Mouse (Mus musculus) forebrain, postnatal 0 days (tissue): ENCODE measurements around the gene Fbxo28. TPM values are rescaled to one million over a fixed set of nuclear protein-coding genes. Genes with fewer than 3 reads are reported as not detected.
A peak's percentile ranks its signal among the peaks of the same experiment; 100 is the strongest.

ENCODE experiments used
- ATAC-seq: fragments of 200-750 bp; cut with Nextera tagmentation; 2 replicates; pipeline ENCODE4 v1.8.0; 2017; ENCODE audit warnings: mild to moderate bottlenecking, moderate library complexity
- DNase-seq: peaks from one replicate; pipeline ENCODE4 v3.0.0-alpha.2; 2015
- H3K27ac ChIP-seq: fragments of 300-500 bp; sonication (generic); 2 replicates; pipeline ENCODE4 v1.5.1; 2014; ENCODE audit warnings: low read depth, mild to moderate bottlenecking, antibody characterized with exemption, low read length, moderate library complexity, mixed read lengths
- H3K27me3 ChIP-seq: fragments of 300-500 bp; sonication (generic); 2 replicates; pipeline ENCODE4 v1.6.1; 2014; ENCODE audit warnings: mild to moderate bottlenecking, low read length, mixed read lengths; ENCODE audit not compliant: insufficient read depth
- H3K36me3 ChIP-seq: fragments of 300-500 bp; sonication (generic); 2 replicates; pipeline ENCODE4 v1.6.1; 2014; ENCODE audit warnings: mild to moderate bottlenecking, moderate library complexity; ENCODE audit not compliant: insufficient read depth
- H3K4me1 ChIP-seq: fragments of 300-500 bp; sonication (generic); 2 replicates; pipeline ENCODE4 v1.6.1; 2014; ENCODE audit warnings: antibody characterized with exemption; ENCODE audit not compliant: insufficient read depth
- H3K4me2 ChIP-seq: fragments of 300-500 bp; sonication (generic); 2 replicates; pipeline ENCODE4 v1.6.1; 2014; ENCODE audit warnings: low read depth, mild to moderate bottlenecking, moderate library complexity
- H3K4me3 ChIP-seq: fragments of 300-500 bp; sonication (generic); 2 replicates; pipeline ENCODE4 v1.5.1; 2014; ENCODE audit warnings: low read depth, low read length, mixed read lengths
- H3K9ac ChIP-seq: fragments of 300-500 bp; sonication (generic); 2 replicates; pipeline ENCODE4 v1.6.1; 2014; ENCODE audit warnings: mild to moderate bottlenecking
- H3K9me3 ChIP-seq: fragments of 300-500 bp; sonication (generic); 2 replicates; pipeline ENCODE4 v1.6.1; 2016; ENCODE audit warnings: low read length
- CTCF ChIP-seq: sonication (generic); IDR thresholded peaks from 2 replicates; pipeline ENCODE4 v1.5.1; 2016; ENCODE audit warnings: antibody characterized with exemption, control low read depth, low read depth
- WGBS: fragments of 180-500 bp; shearing (Covaris S2); extraction: QIAGEN DNeasy Blood & Tissue Kit; methylation state at CpG from one replicate; pipeline ENCODE4 v1.1.7; 2014; 5-methylcytosine and 5-hydroxymethylcytosine counted together
- polyA plus RNA-seq: library from polyadenylated mRNA; unstranded; fragments of >200 nt; fragmentation: Nextera tagmentation; extraction: Ambion mirVana; gene quantifications from 2 replicates; pipeline ENCODE4 v1.2.1, GENCODE M21; 2015
- total RNA-seq: library from RNA; depleted of rRNA; stranded (reverse); fragments of >200 nt; gene quantifications from 2 replicates; pipeline ENCODE4 v1.2.3, GENCODE M21; 2014; rRNA removed

Fbxo28 gene
- total RNA-seq = 31.9 and 33.9 TPM in 2 replicates
- 13.8 and 17.4 TPM in 2 replicates for polyA plus RNA-seq

DNA sequence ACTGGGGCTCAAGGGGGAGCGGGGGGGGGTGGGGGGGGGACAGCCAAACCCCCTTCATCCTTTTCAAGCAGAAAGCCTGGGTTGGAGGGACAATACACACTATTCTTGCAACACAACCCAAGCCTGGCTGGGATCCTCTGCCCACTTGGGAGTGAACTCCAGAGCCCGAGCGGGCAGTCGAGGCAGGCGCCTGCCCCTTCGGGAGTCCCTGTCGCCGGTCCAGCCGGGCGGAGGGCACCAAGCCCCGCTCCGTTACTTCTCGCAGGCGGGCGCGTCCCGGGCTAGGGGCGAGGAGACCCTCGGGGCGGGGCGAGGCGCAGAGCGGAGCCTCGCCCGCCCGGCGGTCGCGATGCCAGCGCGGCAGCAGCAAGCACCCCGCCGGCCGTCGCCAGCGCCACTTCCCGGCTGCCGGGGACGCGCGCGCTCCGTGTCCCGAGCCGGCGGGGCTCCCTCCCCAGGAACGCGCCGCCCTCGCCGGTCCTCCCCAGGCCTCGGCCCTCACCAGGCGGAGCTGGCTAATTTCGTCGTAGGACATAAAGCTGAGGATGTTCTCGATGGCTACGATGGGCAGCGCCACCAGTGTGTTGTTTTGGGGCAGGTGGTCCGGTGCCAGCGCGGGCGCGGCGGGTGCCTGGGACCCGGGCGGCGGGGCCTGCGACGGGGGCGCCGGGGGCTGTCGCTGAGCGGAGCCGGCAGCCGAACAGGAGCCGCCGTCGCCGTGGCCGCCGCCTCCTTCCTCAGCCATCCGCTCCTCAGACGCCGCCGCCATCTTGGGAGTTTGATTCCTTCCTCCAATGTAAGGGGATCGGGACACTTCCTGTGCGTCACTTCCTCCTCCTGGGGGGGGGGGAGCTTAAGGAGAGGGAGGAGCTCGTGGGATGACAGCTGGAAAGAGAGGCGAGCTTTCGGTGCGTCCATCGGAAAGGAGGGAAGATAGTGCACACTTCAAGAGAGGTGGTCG, at the start of gene Fbxo28:
Gene Fbxo28 (minus strand): TSS at position 809 of the 961 bp plus-strand sequence.
- TF ChIP-seq CTCF = no peak
- H3K36me3 ChIP-seq = no peaks in the 10 kb centered on the region; the same call in none of the 2 replicates

GRCm38 (mm10) chr1:182388729-182389128, 47.3 kb upstream of the Fbxo28 start:
- TF ChIP-seq CTCF = no peak
- Histone ChIP-seq H3K27ac (no peak overlapping the region), H3K9ac (no peak overlapping the region)

More for the DNA sequence above, at the start of gene Fbxo28:
- WGBS = 3% methylated on average over 87 of the region's 93 CpGs
- Histone ChIP-seq H3K9ac (peak within 1 kb of the TSS; percentile 99), H3K27ac (peak within 1 kb of the TSS; percentile 96), H3K4me3 (peak within 1 kb of the TSS; percentile 98), H3K27me3 (no peaks in the 10 kb centered on the region), H3K9me3 (no peaks in the 10 kb centered on the region), H3K4me2 (peak within 1 kb of the TSS; percentile 83), H3K4me1 (peaks cover 16% of the 10 kb centered on the region; the same call in 1 of the 2 replicates)
- DNase-seq (peak; percentile 94), ATAC-seq (peak; percentile 98)

DNA sequence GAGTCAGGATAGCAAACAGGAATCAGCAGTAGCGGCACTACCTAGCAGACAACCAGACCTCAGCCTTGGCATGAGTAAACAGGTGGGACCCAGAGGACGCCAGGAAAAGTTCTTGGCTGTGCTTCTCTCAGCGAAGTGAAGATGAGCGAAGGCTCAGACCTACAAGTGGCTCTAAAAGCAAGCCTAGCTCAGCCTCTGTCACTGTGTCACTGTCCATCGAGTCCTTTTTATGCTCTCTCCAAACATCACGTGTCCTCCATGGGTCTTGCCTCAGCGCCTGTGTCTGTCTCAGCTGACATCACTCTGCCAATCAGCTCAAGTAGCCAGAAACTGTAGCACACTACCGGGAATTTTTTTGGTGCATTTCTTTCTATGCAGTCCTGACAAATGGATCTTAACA, 45.0 kb upstream of the Fbxo28 start:
- ATAC-seq (no peak), DNase-seq (no peak)
- Histone ChIP-seq H3K27ac (no peak overlapping the region), H3K27me3 (no peaks in the 10 kb centered on the region), H3K4me3 (no peak overlapping the region), H3K9ac (no peak overlapping the region), H3K36me3 (no peaks in the 10 kb centered on the region), H3K4me2 (no peak overlapping the region), H3K9me3 (no peaks in the 10 kb centered on the region), H3K4me1 (no peaks in the 10 kb centered on the region)
- TF ChIP-seq CTCF = no peak
- WGBS = 88% methylated on average over 8 of the region's 8 CpGs

More at GRCm38 (mm10) chr1:182388729-182389128, 47.3 kb upstream of the Fbxo28 start:
- no peaks in the 10 kb centered on the region for H3K4me1 ChIP-seq
- DNase-seq (no peak), ATAC-seq (no peak)
- no peaks in the 10 kb centered on the region for H3K27me3 ChIP-seq
- WGBS = 42% methylated on average over 4 of the region's 4 CpGs
- no peak overlapping the region for H3K4me2 ChIP-seq
- H3K4me3 ChIP-seq = no peak overlapping the region
- H3K9me3 ChIP-seq = no peaks in the 10 kb centered on the region
- no peaks in the 10 kb centered on the region for H3K36me3 ChIP-seq

- WGBS = 15% methylated on average over 9 of the region's 9 CpGs
- Histone ChIP-seq H3K9ac (no peak overlapping the region), H3K36me3 (no peaks in the 10 kb centered on the region), H3K4me2 (no peak overlapping the region), H3K4me1 (no peaks in the 10 kb centered on the region), H3K9me3 (no peaks in the 10 kb centered on the region), H3K27me3 (no peaks in the 10 kb centered on the region), H3K27ac (no peak overlapping the region), H3K4me3 (no peak overlapping the region)
- no peak for DNase-seq
- no peak for TF ChIP-seq CTCF
- no peak for ATAC-seq
Observed at GRCm38 (mm10) chr1:182383096-182383495, 41.7 kb upstream of the Fbxo28 start.

- no peak for DNase-seq
- no peaks in the 10 kb centered on the region for H3K9me3 ChIP-seq
- H3K27ac ChIP-seq = no peak overlapping the region
- no peak overlapping the region for H3K4me2 ChIP-seq
- H3K4me1 ChIP-seq = no peaks in the 10 kb centered on the region
- no peak for ATAC-seq
- H3K27me3 ChIP-seq = no peaks in the 10 kb centered on the region
- no peak overlapping the region for H3K4me3 ChIP-seq
- no peaks in the 10 kb centered on the region for H3K36me3 ChIP-seq
- TF ChIP-seq CTCF = no peak
- H3K9ac ChIP-seq = no peak overlapping the region
- 83% methylated on average over 3 of the region's 3 CpGs for WGBS
Observed at GRCm38 (mm10) chr1:182381327-182381726, 39.9 kb upstream of the Fbxo28 start.

- no peaks in the 10 kb centered on the region for H3K9me3 ChIP-seq
- ATAC-seq (no peak), DNase-seq (no peak)
- no peaks in the 10 kb centered on the region for H3K4me1 ChIP-seq
- no peak overlapping the region for H3K4me2 ChIP-seq
- no peak overlapping the region for H3K27ac ChIP-seq
- no peak for TF ChIP-seq CTCF
- H3K9ac ChIP-seq = no peak overlapping the region
- no peaks in the 10 kb centered on the region for H3K36me3 ChIP-seq
- no peaks in the 10 kb centered on the region for H3K27me3 ChIP-seq
- 83% methylated on average over 7 of the region's 7 CpGs for WGBS
- no peak overlapping the region for H3K4me3 ChIP-seq
Observed at GRCm38 (mm10) chr1:182380683-182381082, 39.3 kb upstream of the Fbxo28 start.

DNA sequence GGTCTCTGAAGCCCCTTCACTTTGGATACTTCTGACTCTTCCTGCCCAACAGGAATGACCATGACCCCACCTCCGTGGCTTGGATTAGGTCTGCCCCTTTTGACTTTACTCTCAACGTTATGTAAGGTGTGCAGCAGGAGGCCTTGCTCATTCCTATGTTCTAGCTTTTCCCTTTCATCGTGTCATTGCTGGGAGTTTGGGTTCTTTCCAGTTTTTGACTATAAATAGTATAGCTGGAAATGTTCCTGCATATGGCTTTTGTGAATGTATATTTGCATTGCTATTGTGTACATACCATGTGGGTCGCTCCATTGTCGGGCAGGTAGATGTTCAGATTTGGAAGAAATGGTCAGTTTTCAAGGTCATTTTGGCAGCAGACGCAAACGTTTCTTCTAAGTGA, 37.4 kb upstream of the Fbxo28 start:
- 78% methylated on average over 7 of the region's 7 CpGs for WGBS
- H3K36me3 ChIP-seq = no peaks in the 10 kb centered on the region

More for the DNA sequence above, 37.4 kb upstream of the Fbxo28 start:
- Histone ChIP-seq H3K4me2 (no peak overlapping the region), H3K4me3 (no peak overlapping the region), H3K4me1 (no peaks in the 10 kb centered on the region), H3K9me3 (no peaks in the 10 kb centered on the region), H3K27me3 (no peaks in the 10 kb centered on the region), H3K9ac (no peak overlapping the region), H3K27ac (no peak overlapping the region)
- ATAC-seq = no peak
- peak; percentile 17 for DNase-seq
- TF ChIP-seq CTCF = no peak
